In the genomic region with DNA sequence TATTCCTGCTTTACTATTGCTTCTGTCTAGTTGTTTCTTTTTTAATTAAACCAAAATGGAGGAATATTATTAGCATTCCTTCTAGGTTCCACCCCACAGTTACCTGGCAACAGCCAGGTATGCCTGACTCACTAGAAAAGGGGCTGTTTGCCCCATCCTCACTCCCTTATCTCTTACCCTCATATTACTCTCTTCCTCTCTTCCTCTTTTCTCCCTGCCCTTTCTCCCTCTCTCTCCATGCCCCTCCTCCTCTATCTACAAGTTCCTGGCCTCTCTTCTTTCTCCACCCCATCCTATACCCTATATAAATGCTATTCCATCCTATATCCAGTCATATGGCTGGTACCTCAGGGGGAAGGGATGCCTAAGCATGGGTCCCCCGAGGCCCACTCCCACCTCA, we compare ENCODE assay signal across 15 mouse cellular contexts.
"Had no signal": no experiment of that assay in that cellular context is flagged by ENCODE, and none has a peak within 500 bp of the region (broad histone marks: within the 10 kb centered on the region; RNA-seq: fewer than 3 reads in every experiment).

No protein-coding gene starts in this region.

- H3K4me3 ChIP-seq: neural tube, embryonic 15.5 days; stomach, embryonic 15.5 days had no signal

- DNase-seq: retina, postnatal 1 day; right cerebral cortex, adult 18-20 months; right cerebral cortex, postnatal 14 days; right cerebral cortex, postnatal 25 days; right cerebral cortex, postnatal 4 days; spleen, adult 18-20 months; thymus, adult 18-20 months; thymus, adult 2 months; thymus, postnatal 14 days; thymus, postnatal 25 days; thymus, postnatal 36 days; thymus, postnatal 4 days had no signal

- H3K9me3 ChIP-seq: neural tube, embryonic 15.5 days; stomach, embryonic 15.5 days had no signal

- H3K27ac ChIP-seq: neural tube, embryonic 15.5 days; stomach, embryonic 15.5 days; stomach, postnatal 0 days had no signal

- H3K27me3 ChIP-seq: neural tube, embryonic 15.5 days; stomach, embryonic 15.5 days had no signal

- H3K9ac ChIP-seq: neural tube, embryonic 15.5 days; stomach, embryonic 15.5 days had no signal

- H3K36me3 ChIP-seq: stomach, embryonic 15.5 days had no signal

- H3K4me1 ChIP-seq: neural tube, embryonic 15.5 days; stomach, embryonic 15.5 days had no signal

- H3K4me2 ChIP-seq: neural tube, embryonic 15.5 days; stomach, embryonic 15.5 days had no signal
